Mouse (Mus musculus) midbrain, embryonic 13.5 days (tissue): ENCODE data around the gene Anapc11. TPM values are rescaled to one million over a fixed set of nuclear protein-coding genes. Genes with fewer than 3 reads are reported as not detected.
"Not testable (repeated sequence)": the region's sequence is repeated elsewhere in the genome, so short reads cannot be mapped to it uniquely, and the experiment has no call there.

ENCODE experiments used
- ATAC-seq: fragments of 200-750 bp; cut with Nextera tagmentation; 2 replicates; pipeline ENCODE4 v1.8.0; 2017; ENCODE audit warnings: mild to moderate bottlenecking, moderate TSS enrichment, moderate library complexity
- H3K27ac ChIP-seq: fragments of 300-500 bp; sonication (generic); 2 replicates; pipeline ENCODE4 v1.5.1; 2015; ENCODE audit warnings: inconsistent platforms, mild to moderate bottlenecking, moderate library complexity
- H3K27me3 ChIP-seq: fragments of 300-500 bp; sonication (generic); 2 replicates; pipeline ENCODE4 v1.6.1; 2015; ENCODE audit warnings: mild to moderate bottlenecking, inconsistent platforms
- H3K36me3 ChIP-seq: fragments of 300-500 bp; sonication (generic); 2 replicates; pipeline ENCODE4 v1.6.1; 2015; ENCODE audit warnings: mild to moderate bottlenecking, inconsistent platforms
- H3K4me1 ChIP-seq: fragments of 300-500 bp; sonication (generic); replicated peaks from 2 replicates; pipeline ENCODE4 v1.6.1; 2015; ENCODE audit warnings: inconsistent platforms
- H3K4me2 ChIP-seq: fragments of 300-500 bp; sonication (generic); replicated peaks from 2 replicates; pipeline ENCODE4 v1.6.1; 2015; ENCODE audit warnings: moderate library complexity, mild to moderate bottlenecking, inconsistent platforms
- H3K4me3 ChIP-seq: fragments of 300-500 bp; sonication (generic); replicated peaks from 2 replicates; pipeline ENCODE4 v1.5.1; 2015; ENCODE audit warnings: mild to moderate bottlenecking, inconsistent platforms
- H3K9ac ChIP-seq: fragments of 300-500 bp; sonication (generic); replicated peaks from 2 replicates; pipeline ENCODE4 v1.6.1; 2015; ENCODE audit warnings: mild to moderate bottlenecking, inconsistent platforms
- H3K9me3 ChIP-seq: fragments of 300-500 bp; sonication (generic); 2 replicates; pipeline ENCODE4 v1.6.1; 2016; ENCODE audit warnings: mild to moderate bottlenecking, inconsistent platforms
- WGBS: fragments of 180-500 bp; shearing (Covaris S2); methylation state at CpG from one replicate; pipeline ENCODE4 v1.1.7; 2015; 5-methylcytosine and 5-hydroxymethylcytosine counted together
- polyA plus RNA-seq: library from polyadenylated mRNA; unstranded; fragments of >200 nt; fragmentation: Nextera tagmentation; extraction: Ambion mirVana; gene quantifications from 2 replicates; pipeline ENCODE4 v1.2.1, GENCODE M21; 2015

The Anapc11 gene
- polyA plus RNA-seq, 1 experiment from 2014 or later = 183 TPM

DNA sequence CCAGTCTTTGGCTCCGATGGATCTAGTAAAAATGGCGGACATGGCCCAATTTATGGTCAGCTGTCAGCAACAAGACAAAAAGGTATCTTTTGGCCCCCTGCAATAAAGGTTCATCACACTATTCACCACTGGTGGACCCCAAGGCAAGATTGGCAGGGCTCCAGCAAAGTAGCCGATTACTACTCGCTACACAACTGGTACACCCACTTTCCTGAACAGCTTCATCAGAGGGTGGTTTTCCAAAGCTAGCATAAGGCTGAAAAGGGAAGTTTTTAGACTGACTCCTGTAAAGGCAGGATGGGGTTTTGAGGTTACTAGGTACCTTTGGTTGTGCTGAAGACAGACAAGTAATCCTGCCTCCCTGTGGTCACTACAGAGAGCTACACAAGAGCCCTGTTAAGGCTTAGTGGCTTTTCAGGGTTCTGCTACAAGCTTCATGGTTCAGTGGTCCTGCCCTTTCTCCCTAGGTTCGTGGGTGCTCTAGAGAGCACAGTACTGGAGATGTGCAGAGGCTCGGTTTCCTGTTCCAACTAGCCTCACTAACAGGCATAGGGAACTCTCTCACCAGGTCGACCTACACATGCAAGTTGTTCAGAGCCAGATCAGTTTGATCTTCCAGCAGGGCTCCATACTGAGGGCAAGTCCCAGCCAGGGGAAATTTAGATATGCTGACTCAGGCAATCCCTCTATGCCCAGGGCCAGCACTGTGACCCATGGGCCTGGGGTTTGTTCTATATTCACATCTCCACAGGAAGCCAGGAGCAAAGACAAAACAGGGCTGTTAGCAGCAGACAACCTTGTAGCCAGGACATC is 20.8 kb upstream of the Anapc11 start:
- H3K4me1 ChIP-seq = peaks cover 43% of the 10 kb centered on the region
- H3K27me3 ChIP-seq = no peaks in the 10 kb centered on the region
- no peaks in the 10 kb centered on the region for H3K9me3 ChIP-seq
- 80% methylated on average over 7 of the region's 7 CpGs for WGBS
- H3K36me3 ChIP-seq = peaks cover 31% of the 10 kb centered on the region
- no peak overlapping the region for H3K4me2 ChIP-seq
- no peak overlapping the region; the same call in 1 of the 2 replicates for H3K27ac ChIP-seq
- ATAC-seq = no peak
- H3K4me3 ChIP-seq = no peak overlapping the region
- no peak overlapping the region for H3K9ac ChIP-seq

DNA sequence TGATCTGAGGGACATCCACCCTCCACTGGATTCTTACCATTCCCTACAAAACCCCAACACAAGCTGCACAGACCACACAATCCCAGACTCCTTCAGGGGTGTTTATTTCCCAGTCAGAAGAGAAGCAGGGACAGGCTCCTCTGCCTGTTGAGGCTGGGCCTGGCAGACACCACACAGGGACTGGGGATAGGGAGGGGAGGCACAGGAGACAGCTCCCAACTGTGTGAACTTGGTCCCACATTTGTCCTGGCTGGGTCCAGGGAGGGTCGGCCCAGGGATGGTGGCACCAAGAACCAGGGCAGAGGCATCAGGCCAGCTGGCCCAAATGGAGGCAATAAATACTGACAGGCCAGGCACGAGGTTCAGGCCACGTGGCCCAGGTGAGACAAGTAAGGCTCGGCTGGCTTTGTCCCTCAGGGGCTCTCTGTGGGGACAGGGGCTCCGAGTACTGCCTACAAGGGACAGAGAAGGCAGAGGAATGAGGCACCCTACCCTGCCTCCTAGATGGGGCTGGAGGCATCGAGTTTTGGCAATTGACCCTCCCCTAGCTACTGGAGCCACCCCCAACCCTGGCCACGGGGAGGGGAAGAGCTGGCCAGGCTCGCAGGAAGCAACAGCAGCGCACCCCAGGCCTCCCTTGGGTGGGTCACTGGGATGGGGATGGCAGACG is 20.1 kb upstream of the Anapc11 start:
- no peak for ATAC-seq
- H3K4me3 ChIP-seq = 0 out of 2 replicates have a peak overlapping the region, but pooled peaks have one; percentile 4
- H3K36me3 ChIP-seq = peaks cover 31% of the 10 kb centered on the region
- no peaks in the 10 kb centered on the region for H3K27me3 ChIP-seq
- H3K4me1 ChIP-seq = peaks cover 45% of the 10 kb centered on the region
- no peak overlapping the region; the same call in 1 of the 2 replicates for H3K27ac ChIP-seq
- 85% methylated on average over 10 of the region's 10 CpGs for WGBS
- no peak overlapping the region for H3K4me2 ChIP-seq
- no peaks in the 10 kb centered on the region for H3K9me3 ChIP-seq
- H3K9ac ChIP-seq = no peak overlapping the region; the same call in 1 of the 2 replicates

DNA sequence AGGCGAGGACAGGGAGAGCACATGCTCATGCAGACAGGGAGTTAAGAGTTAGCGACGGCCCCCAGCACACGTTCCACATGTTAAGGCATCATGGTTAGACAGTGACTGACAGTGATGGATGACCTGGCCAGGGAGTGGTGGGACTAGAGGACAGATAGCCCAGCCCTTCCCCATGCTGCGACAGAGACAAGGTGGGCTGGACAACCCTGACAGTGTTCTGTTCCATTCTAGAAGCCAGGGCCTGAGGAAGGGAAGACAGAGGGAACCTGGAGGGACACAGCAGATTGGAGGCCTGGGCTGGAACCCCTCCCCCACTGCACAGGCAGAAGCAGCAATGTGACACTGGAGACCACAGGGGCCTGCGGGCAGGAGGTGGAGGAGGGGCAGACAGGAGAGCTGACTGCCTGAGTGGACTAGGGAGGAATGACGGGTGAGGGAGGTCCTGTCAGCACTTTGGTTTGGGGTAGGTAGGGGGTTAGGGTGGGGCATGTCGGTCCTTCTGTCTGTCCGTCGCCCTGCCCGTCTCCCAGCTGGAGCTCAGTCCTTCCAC is 19.5 kb upstream of the Anapc11 start:
- Histone ChIP-seq H3K9me3 (no peaks in the 10 kb centered on the region), H3K4me3 (no peak overlapping the region), H3K36me3 (peaks cover 35% of the 10 kb centered on the region), H3K27ac (peak overlapping the region; percentile 9; the same call in 1 of the 2 replicates), H3K27me3 (no peaks in the 10 kb centered on the region), H3K4me2 (no peak overlapping the region), H3K9ac (no peak overlapping the region; the same call in 1 of the 2 replicates), H3K4me1 (peaks cover 44% of the 10 kb centered on the region)
- WGBS = 88% methylated on average over 11 of the region's 11 CpGs
- ATAC-seq = no peak

DNA sequence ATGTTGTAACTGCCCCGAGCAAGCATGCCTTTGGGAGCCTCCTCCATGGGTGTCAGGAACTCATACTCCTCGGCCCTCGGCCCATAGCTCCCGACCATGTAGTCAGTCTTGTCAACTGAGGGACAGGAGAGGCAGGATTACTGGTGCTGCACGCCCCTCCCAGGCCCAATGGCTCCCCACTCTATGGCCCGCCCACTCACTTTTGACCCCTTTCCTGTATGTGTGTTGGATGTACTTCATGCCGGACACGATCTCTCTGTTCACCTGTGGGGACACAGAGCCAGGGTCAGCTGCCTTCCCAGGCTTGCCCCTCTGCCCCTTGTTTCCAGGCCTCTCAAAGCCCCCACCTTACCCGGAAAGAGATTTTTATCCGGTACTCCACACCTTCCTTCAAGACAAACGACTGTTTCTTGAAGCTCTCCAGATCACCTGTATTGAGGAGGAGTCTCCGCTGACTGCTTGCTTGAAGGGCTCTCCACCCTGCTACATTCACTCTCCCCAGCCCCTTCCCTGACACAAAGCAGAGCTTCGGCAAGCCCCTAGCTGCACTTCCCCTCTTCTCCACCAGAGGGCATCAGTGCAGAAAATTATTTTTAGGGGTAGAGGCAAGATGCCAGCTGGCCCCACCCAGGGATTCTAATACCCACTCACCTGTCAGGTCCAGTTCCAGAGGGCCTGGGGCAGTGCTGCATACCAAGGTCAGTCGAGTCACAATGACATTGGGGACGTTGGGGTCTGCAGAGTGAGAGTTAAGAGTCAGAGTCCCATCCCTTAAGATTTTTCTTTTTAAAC is 18.7 kb upstream of the Anapc11 start:
- H3K27ac ChIP-seq = peak overlapping the region; percentile 96
- H3K4me1 ChIP-seq = peaks cover 37% of the 10 kb centered on the region
- H3K9me3 ChIP-seq = no peaks in the 10 kb centered on the region
- peak overlapping the region; percentile 94 for H3K4me2 ChIP-seq
- no peaks in the 10 kb centered on the region for H3K27me3 ChIP-seq
- H3K9ac ChIP-seq = peak overlapping the region; percentile 96
- WGBS = 65% methylated on average over 15 of the region's 15 CpGs
- peak overlapping the region; percentile 94 for H3K4me3 ChIP-seq
- no peak for ATAC-seq
- peaks cover 42% of the 10 kb centered on the region for H3K36me3 ChIP-seq

DNA sequence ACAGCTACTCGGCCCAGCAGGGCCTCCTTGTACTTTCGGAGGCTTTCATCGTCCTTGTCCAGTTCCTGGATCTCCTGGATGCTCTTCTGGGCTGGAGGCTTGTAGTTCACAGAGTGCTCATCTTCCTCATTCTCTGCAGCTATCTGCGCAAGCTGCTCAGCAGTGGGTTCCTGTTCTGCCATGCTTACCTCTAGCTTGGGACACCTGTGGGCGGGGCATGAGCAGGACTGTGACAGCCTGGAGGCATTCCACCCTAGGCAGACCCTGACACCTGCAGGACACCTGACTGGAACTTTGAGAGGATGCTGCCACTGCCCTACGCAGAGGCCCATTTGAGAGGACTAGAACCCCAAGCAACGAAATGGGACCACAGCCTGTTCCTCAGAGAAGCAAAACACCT is 18.0 kb upstream of the Anapc11 start:
- peaks cover 32% of the 10 kb centered on the region for H3K4me1 ChIP-seq
- ATAC-seq = no peak
- peak overlapping the region; percentile 94 for H3K4me3 ChIP-seq
- peak overlapping the region; percentile 94 for H3K4me2 ChIP-seq
- WGBS = 62% methylated on average over 7 of the region's 7 CpGs
- peak overlapping the region; percentile 96 for H3K27ac ChIP-seq
- no peaks in the 10 kb centered on the region for H3K9me3 ChIP-seq
- H3K27me3 ChIP-seq = no peaks in the 10 kb centered on the region
- H3K36me3 ChIP-seq = peaks cover 47% of the 10 kb centered on the region
- peak overlapping the region; percentile 96 for H3K9ac ChIP-seq

DNA sequence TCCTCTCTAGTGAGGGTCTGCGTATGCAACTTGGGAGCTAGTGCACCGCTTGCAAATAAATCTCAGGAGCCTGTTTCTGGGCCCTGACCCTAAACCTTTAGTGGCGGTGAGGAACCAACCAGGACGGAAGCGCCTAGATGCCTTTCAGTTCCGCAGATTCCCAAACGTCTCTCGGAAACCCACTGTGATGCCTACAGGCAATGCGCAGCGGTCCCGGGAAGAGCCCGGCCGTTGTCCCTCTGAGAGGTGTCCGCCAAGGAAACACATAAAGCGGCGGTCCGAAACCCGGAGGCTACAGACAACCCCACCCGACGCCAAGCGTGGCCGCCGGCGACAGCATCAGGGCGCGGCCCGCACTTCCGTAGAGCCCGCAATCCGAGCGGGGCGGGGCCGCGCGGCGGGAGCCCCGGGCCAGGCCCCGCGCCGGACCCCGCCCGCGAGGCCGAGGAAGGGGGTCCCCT is 17.3 kb upstream of the Anapc11 start:
- peak; percentile 32 for ATAC-seq
- Histone ChIP-seq H3K4me1 (peaks cover 32% of the 10 kb centered on the region), H3K27ac (peak overlapping the region; percentile 96), H3K4me3 (peak overlapping the region; percentile 94), H3K9ac (peak overlapping the region; percentile 96), H3K4me2 (peak overlapping the region; percentile 94), H3K36me3 (peaks cover 53% of the 10 kb centered on the region), H3K27me3 (no peaks in the 10 kb centered on the region), H3K9me3 (no peaks in the 10 kb centered on the region)
- WGBS = under 1% methylated on average over 40 of the region's 44 CpGs

DNA sequence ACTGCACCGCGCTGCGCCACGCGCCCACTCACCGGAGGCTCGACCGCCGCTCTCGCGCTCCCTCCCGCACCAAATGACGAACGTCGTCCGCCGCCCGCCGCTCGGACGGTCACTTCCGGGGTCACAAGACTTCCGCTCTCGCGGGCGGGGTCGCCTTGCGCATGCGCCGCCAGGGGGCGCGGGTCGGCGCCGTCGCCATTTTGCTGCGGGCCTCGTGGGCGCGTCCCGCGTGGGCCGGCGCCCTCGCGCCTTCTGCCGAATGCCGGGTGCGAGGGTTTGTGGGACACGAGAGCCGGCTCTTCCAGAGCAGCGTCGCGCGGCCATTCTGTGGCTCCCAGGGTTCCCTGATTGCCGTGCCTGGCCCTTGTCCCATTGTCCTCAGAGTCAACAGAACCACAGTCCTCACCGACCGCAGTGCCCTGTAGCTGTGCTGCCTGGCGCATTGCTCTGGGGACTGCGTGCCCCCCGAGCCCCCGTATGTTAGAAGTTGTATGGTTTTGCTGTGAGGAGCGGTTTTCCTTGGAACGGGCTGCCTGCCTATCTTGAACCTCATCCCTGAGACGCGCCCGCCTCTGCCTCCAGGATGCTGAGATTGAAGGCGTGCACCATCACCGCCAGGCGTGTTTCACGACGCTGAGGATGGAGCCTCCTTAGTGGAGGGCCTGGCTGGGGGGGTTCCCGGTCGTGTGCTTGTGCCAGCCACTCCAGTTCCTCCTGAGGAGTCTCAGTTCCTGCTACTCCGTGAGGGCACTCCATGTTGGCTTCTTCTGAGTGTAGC is 16.5 kb upstream of the Anapc11 start, which contains the start of gene Arhgdia:
Gene Arhgdia, minus strand, starts transcription at position 135 of the 778 bp plus-strand sequence.
- H3K9ac ChIP-seq = peak within 1 kb of the TSS; percentile 96
- WGBS = 4% methylated on average over 69 of the region's 75 CpGs
- no peaks in the 10 kb centered on the region for H3K27me3 ChIP-seq
- H3K9me3 ChIP-seq = no peaks in the 10 kb centered on the region
- peak within 1 kb of the TSS; percentile 94 for H3K4me2 ChIP-seq
- peaks cover 60% of the 10 kb centered on the region for H3K36me3 ChIP-seq
- ATAC-seq = peak; percentile 72
- peak within 1 kb of the TSS; percentile 94 for H3K4me3 ChIP-seq
- peak within 1 kb of the TSS; percentile 96 for H3K27ac ChIP-seq
- peaks cover 32% of the 10 kb centered on the region for H3K4me1 ChIP-seq

DNA sequence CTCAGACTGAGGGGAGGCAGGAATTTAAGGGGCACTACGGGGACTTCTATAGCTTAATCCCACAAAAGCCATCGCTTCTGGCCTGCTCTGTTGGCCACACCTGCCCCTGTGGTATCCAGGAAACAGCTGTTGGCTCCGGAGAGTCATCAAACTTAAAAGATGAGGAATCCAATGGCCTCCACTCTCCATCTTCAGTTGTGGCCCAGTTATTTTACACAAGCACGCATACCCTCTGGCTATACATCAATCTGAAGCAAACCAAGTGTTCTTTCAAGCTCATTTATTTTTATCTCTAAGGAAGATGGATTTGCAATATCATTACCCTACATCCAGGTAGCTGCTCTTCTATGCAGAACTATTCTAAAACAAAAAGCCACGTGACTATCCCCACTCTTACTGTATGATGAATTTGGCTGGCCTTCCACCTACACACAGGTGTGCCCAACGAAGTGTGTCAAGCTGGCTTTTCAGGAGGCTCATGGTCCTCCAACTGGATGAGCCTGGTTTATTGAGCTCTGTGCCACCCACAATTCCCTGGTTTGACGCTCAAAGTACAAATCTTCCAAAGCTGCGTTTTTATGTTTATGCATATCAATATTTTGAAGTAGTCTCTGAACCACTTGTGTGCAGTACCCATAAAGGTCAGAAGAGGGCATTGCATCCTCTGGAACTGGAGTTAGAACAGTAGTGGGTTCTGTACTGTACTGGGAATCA is 15.8 kb upstream of the Anapc11 start:
- Histone ChIP-seq H3K9ac (peak overlapping the region; percentile 96), H3K9me3 (no peaks in the 10 kb centered on the region), H3K4me3 (peak overlapping the region; percentile 94), H3K4me2 (peak overlapping the region; percentile 94), H3K36me3 (peaks cover 62% of the 10 kb centered on the region), H3K4me1 (peaks cover 32% of the 10 kb centered on the region), H3K27me3 (no peaks in the 10 kb centered on the region), H3K27ac (peak overlapping the region; percentile 96)
- 66% methylated on average over 8 of the region's 8 CpGs for WGBS
- ATAC-seq = no peak

DNA sequence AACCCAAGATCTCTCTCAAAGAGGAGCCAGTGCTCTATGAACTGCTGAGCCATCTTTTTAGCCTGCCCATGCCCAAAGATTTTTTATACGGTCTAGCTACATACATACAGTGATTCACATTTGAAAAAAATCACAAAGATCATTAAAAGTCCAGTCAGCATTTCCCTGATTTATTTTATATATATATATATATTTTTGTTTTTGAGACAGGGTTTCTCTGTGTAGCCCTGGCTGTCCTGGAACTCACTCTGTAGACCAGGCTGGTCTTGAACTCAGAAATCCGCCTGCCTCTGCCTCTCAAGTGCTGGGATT is 15.3 kb upstream of the Anapc11 start:
- WGBS = 98% methylated on average over 2 of the region's 2 CpGs
- not testable (repeated sequence) for H3K27me3 ChIP-seq, H3K4me2 ChIP-seq, H3K4me3 ChIP-seq, H3K9me3 ChIP-seq, ATAC-seq, H3K9ac ChIP-seq
- H3K4me1 ChIP-seq = peaks cover 32% of the 10 kb centered on the region
- peaks cover 62% of the 10 kb centered on the region for H3K36me3 ChIP-seq
- peak overlapping the region; percentile 96; the same call in 1 of the 2 replicates for H3K27ac ChIP-seq

DNA sequence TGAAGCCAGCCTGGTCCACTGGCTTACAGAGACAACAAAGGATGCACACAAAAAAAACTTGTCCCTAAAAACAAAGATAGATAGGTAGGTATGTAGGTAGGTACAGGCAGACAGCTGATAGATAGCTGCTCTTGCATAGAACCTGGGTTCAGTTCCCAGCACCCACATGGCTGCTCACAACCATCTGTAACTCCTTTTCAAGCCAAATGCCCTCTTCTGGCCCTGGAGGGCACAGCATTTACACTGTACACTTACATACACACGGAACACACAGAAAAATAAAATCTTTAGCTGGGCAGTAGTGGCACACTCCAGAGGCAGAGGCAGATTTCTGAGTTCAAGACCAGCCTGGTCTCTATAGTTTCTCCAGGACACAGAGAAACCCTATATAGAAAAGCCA is 14.3 kb upstream of the Anapc11 start:
- no peak overlapping the region for H3K9ac ChIP-seq
- ATAC-seq = no peak
- no peak overlapping the region for H3K27ac ChIP-seq
- peaks cover 61% of the 10 kb centered on the region for H3K36me3 ChIP-seq
- 79% methylated on average over 1 of the region's 1 CpGs for WGBS
- no peaks in the 10 kb centered on the region for H3K27me3 ChIP-seq
- no peak overlapping the region for H3K4me2 ChIP-seq
- no peaks in the 10 kb centered on the region for H3K9me3 ChIP-seq
- peaks cover 27% of the 10 kb centered on the region for H3K4me1 ChIP-seq
- no peak overlapping the region for H3K4me3 ChIP-seq
